Mouse (Mus musculus) large intestine, adult 2 months (tissue): Measurements from ENCODE around the gene Lrrc26. TPM values are rescaled to one million over a fixed set of nuclear protein-coding genes. Genes with fewer than 3 reads are reported as not detected.
"Not testable (repeated sequence)": the region's sequence is repeated elsewhere in the genome, so short reads cannot be mapped to it uniquely, and the experiment has no call there.

Experiments
- DNase-seq: peaks from one replicate; pipeline ENCODE4 v3.0.0-alpha.2; 2012; ENCODE audit warnings: low read depth, low spot score
- WGBS: fragments of 180-500 bp; shearing (Covaris S2); methylation state at CpG from one replicate; pipeline ENCODE4 v1.1.7; 2018; 5-methylcytosine and 5-hydroxymethylcytosine counted together
- polyA plus RNA-seq: library from polyadenylated mRNA; depleted of rRNA; stranded (reverse); fragments of >200 nt; gene quantifications from 2 replicates; pipeline ENCODE4 v1.2.3, GENCODE M21; 2012; rRNA removed

Lrrc26 gene
- 92.7 and 108 TPM in 2 replicates for polyA plus RNA-seq

DNA sequence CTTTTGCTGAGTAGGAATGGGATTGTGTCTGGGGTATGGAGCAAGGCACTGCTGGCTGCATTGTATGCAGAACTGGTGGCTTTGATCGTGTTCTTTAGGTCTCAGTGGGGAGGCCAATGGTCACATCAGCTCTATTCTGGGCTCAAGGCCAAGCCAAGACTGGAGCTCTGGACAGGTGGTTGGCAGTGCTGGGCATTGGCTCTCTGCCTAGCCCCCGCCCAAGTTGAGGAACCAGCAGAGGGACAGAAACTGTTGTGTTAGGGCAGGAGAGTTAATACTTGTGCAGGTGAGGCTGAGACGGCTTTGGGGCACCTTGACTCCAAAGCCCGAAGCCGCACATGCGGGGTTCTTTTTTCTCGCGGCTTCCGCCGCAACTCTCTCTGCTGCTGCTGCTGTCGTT is at the start of gene Lrrc26:
TSS of gene Lrrc26 (plus strand) at position 265 of the 400 bp plus-strand sequence.
- 4% methylated on average over 11 of the region's 11 CpGs for WGBS
- peak; percentile 86 for DNase-seq

DNA sequence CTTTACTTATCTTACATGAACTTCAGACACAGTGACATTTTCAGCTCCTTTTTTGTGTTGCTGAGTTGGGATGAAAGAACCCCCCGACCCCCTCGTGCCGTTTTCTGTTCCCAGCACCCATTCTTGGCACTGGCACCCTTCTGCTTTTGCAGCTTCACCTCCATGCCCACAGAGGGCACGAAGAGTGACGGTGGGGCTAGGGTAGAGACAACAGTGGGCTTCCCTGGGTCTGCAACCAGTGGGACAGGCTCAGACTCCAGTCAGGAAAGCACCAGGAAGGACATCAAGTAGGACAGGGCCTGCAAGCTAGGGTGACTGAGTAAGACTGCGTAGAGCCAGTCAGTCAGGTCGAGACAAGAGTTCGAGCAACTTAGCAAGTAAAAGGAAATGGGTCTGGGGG is 49.4 kb upstream of the Lrrc26 start:
- 68% methylated on average over 8 of the region's 8 CpGs for WGBS

DNA sequence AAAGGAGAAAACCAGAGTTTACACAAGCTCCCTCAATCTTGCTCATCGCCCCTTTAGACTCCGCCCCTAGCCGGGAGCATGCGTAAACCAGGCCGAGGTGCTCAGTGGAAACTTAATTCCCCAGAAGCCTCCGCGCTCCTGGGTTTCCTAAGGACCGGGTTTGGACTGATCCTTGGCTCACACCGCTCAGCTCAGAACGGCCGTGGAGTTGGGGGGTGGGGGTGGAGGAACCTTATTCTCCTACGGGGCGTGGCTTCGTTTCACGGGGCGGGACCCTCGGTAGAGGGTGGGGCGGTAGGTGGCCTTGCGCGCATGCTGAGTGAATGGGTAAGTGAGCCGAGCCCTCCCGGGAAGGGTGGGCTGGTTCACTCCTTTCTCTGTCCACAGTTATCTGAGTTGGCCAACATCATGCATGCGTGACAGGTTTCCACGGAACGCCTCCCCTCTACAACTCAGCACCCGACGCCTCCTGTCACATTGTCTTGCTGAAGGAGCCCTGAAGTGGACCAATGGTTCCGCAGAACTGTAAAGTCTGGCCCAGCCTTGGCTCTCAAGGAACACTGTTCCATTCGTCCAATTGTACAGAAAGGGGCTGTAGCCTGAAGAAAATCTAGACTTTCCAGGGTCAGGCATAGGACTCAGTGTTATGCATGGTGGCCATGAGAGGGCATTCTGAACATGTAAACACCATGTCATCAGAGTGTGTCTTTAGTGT is 48.8 kb upstream of the Lrrc26 start:
- 2% methylated on average over 29 of the region's 29 CpGs for WGBS
- no peak for DNase-seq

More for the DNA sequence above, 49.4 kb upstream of the Lrrc26 start:
- no peak for DNase-seq

DNA sequence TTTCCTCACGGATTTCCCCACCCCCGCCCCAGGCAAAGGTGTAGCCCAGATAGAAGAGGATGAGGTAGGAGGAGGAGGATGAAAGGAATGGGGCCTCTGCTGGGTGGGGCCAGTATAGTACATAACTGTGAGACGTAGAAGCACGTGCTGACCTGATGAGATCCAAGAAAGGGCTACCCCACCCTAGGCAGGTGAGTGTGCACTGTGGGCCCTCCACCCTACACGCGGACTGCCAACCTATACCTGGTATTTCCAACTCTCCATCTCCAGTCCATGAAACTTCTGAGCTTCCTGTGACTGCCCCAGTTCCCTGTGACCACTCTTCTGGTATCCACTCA is 48.3 kb upstream of the Lrrc26 start:
- 10% methylated on average over 6 of the region's 6 CpGs for WGBS
- DNase-seq, result no peak

DNA sequence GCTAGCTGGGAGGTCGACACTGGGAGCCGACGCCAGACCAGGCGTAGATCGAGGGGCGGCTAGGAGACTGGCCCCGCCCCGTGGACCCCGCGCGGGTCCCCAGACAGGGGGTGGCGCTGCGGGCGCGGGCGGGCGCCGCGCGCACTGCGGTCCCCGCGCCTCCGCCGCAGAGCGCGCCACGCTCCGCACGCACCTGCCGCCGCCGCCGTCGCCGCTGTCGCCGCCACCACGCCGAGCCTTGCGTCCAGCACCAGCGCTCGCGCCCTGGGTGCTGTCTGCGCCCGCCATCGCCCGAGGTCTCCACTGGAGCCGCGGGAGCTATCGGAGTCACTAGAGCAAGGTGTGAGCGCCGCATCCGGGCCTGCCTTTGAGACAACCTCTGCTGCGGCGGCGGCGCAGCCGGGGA is 47.6 kb upstream of the Lrrc26 start, which contains the start of the genes Rnf208 and Cysrt1:
TSS of gene Rnf208 (plus strand) at position 155 of the 406 bp plus-strand sequence.
TSS of gene Cysrt1 (minus strand) at position 352 of the 406 bp plus-strand sequence.
- WGBS, result under 1% methylated on average over 59 of the region's 59 CpGs
- DNase-seq, result no peak

DNA sequence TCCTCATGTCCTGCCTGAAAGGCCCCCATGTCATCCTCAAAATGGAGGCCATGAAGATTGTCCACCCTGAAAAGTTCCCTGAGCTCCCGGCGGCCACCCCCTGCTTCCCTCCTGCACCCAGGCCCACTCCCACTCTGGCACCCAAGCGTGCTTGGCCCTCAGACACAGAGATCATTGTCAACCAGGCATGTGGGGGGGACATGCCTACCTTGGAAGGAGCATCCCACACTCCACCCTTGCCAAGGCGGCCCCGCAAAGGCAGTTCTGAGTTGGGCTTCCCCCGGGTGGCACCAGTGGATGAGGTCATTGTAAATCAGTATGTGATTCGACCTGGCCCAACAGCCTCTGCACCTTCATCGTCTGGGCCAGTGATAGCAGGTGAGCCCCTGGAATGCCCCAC is 46.4 kb upstream of the Lrrc26 start:
- no peak for DNase-seq
- 87% methylated on average over 8 of the region's 8 CpGs for WGBS

DNA sequence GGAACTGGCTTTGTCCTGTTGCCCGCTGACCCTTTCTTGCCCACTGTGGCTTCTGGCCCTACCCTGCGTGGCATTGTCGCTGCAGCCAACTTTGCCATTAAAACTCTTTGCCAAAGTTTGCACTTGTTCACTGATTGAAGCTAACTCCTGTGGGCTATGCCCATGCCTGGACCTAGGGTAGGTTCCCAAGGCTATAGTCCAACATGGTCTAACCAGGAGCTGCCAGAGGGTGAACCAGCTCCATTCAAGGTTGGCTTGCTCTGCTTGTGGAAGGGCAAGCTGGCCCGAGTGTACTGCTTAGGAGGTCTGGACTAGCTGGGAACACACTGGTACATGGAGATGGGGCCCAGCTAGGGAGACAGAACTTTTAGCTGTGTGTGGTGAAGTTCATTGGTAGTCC is 45.6 kb upstream of the Lrrc26 start:
- no peak for DNase-seq
- 92% methylated on average over 4 of the region's 4 CpGs for WGBS

DNA sequence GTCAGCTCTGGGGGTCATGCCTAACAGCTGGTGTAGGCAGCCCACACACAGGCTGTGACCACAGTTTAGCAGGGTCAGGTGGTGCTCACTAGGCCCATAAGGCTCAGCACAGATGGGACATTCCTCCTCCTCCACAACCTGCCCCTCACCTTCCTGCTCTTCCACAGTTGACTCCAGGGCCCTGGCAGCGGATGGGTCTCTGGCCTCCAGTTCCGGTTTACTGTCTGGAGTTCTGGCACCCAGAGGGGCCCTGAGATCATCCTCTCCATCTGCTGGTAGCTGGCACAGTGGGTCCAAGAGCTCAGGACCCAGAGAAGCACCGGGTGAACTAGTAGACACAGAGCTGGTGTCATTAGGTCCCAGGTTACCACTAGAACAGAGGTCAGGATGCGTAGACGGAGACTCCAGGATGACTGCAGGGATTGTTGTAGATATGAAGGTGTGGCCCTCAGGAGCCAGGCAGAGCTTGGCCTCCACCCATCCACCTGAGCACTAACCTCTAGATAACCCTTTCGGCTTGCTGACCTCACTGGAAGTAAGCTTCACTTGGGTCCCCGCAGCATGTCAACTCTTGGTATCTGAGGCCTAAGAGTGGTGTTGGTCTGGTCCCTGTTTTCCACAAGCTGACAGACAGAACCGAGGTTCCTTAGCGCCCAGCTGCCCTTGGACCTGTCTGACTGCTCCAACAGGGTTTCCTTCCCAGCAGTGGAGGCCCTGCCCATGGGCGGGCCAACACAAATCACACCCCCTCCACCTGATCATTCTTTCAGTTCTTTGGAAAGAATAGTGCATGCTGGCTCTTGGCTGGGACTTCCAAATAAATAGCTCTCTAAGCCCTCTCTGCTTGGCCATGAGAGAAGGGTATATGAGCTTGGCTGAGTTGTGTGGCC is 43.3 kb upstream of the Lrrc26 start, which contains the start of gene AL732309.1:
TSS of gene AL732309.1 (minus strand) at position 681 of the 890 bp plus-strand sequence.
- 35% methylated on average over 10 of the region's 10 CpGs for WGBS
- DNase-seq, result no peak

DNA sequence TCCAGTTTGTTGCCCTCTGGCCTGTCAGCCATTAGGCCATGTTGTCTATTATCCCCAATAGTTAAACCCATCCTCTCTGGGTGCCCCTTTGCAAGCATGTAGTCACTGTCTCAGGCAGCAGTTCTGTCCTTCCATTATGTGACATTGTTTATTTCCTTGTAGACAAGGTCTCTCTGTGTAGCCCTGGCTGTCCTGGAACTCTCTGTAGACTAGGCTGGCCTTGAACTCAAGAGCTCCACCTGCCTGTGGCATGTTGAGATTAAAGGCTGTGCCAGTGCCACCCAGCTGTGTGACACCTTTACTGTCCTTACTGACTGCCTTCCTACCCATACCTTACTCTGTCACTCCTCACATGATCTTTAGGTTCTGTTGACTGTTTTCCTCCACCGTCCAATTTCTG is 37.4 kb upstream of the Lrrc26 start:
- 86% methylated on average over 1 of the region's 1 CpGs for WGBS
- no peak for DNase-seq

DNA sequence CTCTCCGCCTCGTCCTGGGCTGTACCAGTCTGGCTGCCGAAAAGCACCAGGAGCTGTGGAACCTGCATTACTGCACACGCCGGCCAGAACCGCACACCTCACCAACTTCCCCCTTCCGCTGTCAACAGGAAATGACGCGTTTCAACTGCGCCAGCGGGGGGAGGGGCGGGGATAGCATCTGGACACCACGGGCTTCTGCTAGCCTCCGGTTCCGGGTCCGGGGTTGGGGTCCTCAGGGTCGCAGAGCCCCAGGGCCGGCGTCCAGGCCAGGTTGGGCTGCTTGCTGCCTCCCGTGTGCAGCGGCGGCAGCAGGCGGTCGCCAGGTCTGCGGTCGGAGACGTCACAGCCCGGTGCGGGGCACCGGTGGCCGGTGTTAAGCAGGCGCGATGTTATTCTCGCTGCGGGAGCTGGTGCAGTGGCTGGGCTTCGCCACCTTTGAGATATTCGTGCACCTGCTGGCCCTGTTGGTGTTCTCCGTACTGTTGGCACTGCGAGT is 34.4 kb upstream of the Lrrc26 start, which contains the start of gene Tmem203:
TSS of gene Tmem203 (plus strand) at position 156 of the 496 bp plus-strand sequence.
- no peak for DNase-seq
- 1% methylated on average over 39 of the region's 39 CpGs for WGBS

DNA sequence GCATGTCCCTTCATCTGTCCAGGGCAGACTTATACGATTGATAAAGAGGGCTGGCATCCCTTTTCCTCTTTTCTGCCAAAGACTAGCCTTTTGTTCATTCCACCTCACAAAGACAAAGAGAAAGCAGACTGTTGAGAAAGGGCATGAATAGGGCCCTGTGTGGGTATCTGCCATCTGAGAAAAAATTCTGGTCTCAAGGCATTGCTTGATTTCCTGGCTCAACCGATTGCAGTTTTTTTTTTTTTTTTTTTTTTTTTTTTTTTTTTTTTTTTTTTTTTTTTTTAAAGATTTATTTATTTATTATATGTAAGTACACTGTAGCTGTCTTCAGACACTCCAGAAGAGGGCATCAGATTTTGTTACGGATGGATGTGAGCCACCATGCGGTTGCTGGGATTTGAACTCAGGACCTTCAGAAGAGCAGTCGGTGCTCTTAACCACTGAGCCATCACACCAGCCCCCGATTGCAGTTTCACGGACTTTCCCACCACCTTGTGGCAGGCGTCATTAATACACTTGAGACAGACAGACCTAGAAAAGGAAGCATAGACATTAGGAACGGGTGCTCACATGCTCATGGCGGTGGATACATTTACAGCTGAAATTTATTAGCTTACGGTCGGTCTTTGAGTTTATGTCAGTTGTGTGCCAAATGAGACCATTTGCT is 33.1 kb upstream of the Lrrc26 start:
- not testable (repeated sequence) for DNase-seq
- 26% methylated on average over 12 of the region's 12 CpGs for WGBS

DNA sequence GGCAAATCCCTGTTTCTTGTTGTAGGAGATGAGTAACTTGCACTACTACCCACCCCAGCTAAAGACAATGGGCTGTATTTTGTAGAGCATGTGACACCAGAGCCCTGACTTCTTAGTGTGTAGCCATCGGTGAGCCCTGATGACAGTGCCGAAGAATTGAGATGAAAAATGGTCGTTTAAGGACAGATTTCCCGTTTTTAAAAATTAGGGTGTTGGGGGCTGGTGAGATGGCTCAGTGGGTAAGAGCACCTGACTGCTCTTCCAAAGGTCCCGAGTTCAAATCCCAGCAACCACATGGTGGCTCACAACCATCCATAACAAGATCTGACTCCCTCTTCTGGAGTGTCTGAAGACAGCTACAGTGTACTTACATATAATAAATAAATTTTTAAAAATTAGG is 32.5 kb upstream of the Lrrc26 start:
- not testable (repeated sequence) for DNase-seq
- WGBS, result 78% methylated on average over 5 of the region's 5 CpGs

DNA sequence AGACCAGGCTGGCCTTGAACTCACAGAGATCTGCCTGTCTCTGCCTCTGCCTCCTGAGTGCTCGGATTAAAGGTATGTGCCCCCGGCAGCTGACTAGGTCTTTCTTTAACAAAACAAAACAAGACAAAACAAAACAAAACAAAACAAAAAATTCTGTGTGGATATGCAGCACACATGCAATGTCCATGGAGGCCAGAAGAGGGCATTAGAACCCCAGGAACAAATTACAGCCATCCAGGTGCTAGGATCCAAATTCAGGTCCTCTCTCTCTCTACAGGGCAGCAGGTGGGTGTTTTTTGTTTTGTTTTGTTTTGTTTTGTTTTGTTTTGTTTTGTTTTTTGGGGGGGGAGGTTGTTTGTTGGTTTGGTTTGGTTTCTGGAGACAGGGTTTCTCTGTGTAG is 30.8 kb upstream of the Lrrc26 start:
- DNase-seq, result no peak
- 58% methylated on average over 2 of the region's 2 CpGs for whole genome bisulfite sequencing

DNA sequence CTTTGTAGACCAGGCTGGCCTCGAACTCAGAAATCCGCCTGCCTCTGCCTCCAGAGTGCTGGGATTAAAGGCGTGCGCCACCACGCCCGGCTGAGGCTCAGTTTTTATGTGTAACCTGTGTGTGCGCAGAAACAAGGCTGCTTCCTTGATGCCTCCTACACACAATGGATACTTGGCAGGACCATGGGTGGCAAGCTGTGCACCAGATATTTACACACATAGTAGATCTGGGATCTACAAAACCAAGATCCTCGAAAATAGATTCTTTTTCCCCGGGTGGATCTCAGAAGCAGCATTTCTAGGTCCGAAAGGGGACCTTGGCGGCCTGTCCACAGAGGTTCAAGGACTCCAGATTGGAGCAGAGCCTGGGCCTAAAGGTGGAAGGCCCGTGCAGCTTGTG is 27.8 kb upstream of the Lrrc26 start:
- WGBS, result 31% methylated on average over 12 of the region's 12 CpGs
- no peak for DNase-seq

DNA sequence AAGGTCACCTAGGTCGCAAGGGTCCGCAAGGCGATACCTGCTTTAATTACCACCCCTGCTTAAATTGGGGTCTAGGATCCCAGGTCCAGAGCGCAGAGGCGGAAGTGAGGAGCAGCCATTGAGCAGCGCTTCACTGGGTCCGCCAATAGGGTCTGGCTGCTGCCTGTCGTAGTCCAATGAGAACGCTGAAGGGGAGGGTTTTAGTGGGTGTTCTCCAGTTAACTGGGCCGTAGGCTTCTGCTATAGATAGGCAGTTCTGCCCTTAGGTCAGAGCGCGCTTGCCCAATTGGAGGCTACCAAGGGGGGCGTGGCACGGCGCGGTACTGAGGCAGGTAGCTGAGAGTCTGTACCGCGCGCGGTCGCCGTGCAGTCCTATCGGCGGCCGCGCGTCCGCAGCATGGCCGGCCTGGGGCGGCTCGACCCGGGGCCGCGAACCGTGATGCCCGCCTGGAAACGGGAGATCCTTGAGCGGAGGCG is 27.4 kb upstream of the Lrrc26 start, which contains the start of gene Tprn:
TSS of gene Tprn (plus strand) at position 328 of the 477 bp plus-strand sequence.
- DNase-seq, result peak; percentile 94
- WGBS, result under 1% methylated on average over 39 of the region's 39 CpGs

DNA sequence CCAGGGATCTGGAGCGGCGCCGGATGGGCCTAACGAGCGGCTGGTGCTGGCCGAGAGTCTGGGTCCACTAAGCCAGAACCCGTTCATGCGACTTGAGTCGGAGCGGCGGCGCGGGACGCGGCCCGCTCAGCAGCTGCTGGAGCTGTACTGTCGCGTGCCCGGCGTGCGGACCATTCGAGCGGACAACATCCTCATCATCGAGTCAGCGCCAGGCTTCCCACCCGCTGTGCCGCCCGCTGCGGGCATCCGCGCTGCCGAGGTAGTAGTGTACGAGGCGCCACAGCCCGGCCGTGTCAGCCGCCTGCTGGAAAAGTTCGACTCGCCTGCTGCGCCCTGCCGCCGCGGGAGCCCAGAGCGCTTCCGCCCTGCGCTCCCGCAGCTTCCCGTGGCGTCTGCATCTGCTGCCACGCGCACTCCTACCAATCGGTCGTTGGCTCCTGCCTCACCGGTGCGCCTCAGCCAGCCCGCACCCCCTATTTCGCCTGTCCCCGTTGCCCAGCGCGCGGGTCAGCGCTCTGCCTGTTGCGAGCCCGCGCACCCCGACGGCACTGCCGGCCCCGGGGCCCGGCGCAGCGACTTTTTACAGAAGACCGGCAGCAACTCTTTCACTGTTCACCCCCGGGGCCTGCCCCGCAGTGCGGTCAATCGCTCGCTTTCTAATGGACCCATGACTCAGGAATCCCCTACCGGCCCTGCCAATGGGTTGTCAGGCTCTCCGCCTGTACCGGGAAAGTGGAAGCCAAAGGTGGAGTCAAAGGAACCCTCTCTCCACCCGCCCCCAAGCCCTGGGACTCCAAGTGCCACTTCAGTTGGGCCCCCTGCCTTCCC is 26.7 kb upstream of the Lrrc26 start:
- under 1% methylated on average over 82 of the region's 82 CpGs for WGBS
- no peak for DNase-seq

DNA sequence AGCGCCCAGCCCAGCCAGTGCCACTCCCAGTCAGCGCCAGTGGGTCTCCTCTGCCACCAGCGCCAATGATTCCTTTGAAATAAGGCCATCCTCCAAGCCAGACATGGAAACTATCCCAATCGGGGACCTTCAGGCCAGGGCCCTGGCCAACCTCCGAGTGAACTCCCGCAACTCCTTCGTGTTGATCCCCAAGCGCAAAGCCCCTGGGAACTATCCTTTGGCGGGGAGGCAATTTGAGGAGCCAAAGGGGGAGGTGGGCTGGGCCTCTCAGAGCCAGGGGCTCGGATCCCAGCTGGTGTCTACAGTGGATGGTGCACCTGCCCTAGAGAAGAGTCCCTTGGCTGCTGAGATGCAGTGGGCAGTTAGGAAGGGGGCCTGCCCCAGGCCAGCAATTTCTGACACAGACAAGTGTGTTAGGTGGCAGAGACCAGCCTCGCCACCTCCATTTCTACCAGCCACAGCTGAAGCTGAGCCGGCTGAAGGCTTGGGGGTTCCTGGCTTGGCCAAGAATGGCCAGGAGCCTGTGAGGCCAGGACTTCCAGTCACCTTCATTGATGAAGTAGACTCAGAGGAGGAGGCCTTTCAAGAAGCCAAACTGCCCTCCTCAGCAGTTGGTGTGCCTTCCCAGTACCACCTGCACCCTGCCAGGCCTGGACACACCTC is 26.0 kb upstream of the Lrrc26 start:
- WGBS, result 13% methylated on average over 12 of the region's 12 CpGs
- no peak for DNase-seq

DNA sequence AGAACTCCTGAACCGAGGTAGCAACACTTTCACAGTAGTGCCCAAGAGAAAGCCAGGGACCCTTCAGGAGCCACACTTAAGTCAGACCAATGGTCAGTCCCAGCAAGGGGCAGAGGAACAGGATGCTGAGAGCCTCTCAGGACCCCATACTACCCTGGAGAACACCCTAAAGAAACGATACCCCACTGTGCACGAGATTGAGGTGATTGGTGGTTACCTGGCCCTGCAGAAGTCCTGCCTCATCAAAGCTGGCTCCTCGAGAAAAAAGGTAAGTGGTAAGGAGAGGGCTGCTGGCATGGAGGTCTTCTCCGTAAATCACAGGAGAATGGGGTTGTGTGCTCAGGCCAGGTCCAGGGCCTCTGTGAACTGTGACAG is 25.4 kb upstream of the Lrrc26 start:
- DNase-seq, result no peak
- 33% methylated on average over 5 of the region's 5 CpGs for WGBS
